Mouse (Mus musculus) layer of hippocampus, adult 2 months (tissue): ENCODE data around the gene Vkorc1l1. TPM values are rescaled to one million over a fixed set of nuclear protein-coding genes. Genes with fewer than 3 reads are reported as not detected.

Source experiments
- DNase-seq, 2 experiments: peaks; one replicate each; pipeline ENCODE4 v3.0.0; 2022; ENCODE audit warnings: low spot score in 2 of 2
- H3K27ac ChIP-seq: fragments of 200-600 bp; 2 replicates; pipeline ENCODE4 v1.8.1; 2022
- H3K4me3 ChIP-seq: fragments of 200-600 bp; 2 replicates; pipeline ENCODE4 v1.8.1; 2022; ENCODE audit warnings: mild to moderate bottlenecking
- CTCF ChIP-seq: fragments of 200-600 bp; conservative IDR thresholded peaks from 2 replicates; pipeline ENCODE4 v1.8.1; 2022; ENCODE audit warnings: antibody characterized with exemption, mild to moderate bottlenecking, moderate library complexity
- total RNA-seq, 2 experiments: library from RNA; stranded (reverse); gene quantifications; 2 replicates each; pipeline ENCODE4 v1.2.3; 2021

Vkorc1l1 gene
- total RNA-seq, 2 experiments from 2014 or later, result 42.2 to 44.0 TPM

DNA sequence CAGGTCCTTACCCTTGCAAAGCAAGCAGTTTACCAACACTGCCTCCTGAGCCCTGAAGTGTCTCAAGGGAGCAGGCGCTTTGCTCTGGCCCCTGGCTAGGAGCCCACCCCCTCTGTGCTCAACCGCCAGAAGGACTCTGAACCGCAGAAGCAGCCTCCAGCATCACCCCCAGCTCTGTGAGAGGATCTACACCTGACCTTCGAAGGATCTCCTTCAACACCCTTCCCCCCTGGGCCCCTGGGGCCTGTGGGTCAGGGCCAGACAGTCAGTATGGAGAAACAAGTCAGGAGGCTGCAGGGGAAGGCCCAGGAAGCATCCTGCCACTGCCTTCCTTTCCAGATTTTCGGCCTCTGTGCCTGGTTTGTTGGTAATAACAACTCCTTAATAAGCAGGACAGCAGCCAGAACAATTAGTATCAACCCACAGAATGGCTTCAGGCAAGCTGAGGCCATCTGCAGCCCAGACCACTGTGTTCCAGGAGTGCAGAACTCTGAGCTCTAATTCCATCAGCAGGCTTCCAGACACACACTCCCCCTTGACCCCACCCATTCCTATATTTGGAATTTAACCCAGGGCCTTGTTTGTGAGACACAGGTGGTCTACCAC lies 79.7 kb downstream of the Vkorc1l1 start:
- no peak for TF ChIP-seq CTCF
- no peak overlapping the region for H3K4me3 ChIP-seq
- peak overlapping the region; percentile 46; the same call in 1 of the 2 replicates for H3K27ac ChIP-seq
- no peak for DNase-seq

DNA sequence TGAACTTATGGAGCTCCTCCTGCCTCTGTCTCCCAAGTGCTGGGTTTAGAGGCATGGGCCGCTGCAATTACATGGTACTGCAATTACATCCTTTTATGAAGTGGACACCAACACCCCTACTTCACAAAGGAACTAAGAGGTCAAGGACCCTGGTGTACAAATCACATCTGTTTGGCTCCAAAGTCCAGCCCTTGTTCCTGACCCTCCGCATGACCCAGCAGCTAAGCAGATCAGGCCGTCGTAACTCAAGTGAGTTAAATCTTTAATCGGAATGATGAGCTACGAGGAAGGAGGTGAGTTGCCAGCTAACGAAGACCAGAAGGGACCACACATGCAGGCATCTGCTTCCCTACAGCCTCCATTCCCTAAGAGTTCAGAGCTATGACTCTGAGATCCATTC lies 80.6 kb downstream of the Vkorc1l1 start:
- Histone ChIP-seq H3K4me3 (no peak overlapping the region), H3K27ac (no peak overlapping the region)
- DNase-seq, result no peak
- no peak for TF ChIP-seq CTCF

DNA sequence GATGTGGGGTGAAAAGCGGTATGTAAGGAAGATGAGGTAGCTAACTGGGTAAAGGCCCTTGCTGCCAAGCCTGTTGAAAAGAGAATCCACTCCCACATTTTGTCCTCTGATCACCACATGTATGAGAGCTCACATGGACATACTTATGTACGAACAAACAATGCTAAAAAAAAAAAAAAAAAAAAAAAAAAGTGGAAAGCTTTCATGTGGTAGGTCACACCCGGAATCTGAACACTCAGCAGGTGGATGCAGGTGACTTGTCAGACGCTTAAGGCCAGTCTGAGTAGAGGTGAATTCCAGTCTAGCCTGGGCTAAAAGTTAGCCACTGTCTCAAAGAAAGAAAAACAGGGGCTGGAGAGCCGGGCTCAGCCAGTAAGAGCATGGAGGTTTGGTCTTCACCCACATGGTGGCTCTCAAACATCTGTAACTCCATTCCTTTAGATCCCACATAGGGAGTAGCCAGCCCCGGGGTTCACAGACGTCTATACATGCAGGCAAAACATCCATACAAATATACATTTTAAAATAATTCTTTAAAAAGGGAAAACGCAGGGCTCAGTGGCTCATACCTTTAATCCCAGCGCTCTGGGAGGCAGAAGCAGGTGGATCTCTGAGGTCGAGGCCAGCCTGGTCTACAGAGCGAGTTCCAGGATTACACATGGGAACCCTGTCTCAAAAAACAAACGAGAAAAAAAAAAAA lies 81.4 kb downstream of the Vkorc1l1 start:
- peak overlapping the region; percentile 59 for H3K4me3 ChIP-seq
- no peak overlapping the region for H3K27ac ChIP-seq
- no peak for TF ChIP-seq CTCF
- DNase-seq, result no peak

DNA sequence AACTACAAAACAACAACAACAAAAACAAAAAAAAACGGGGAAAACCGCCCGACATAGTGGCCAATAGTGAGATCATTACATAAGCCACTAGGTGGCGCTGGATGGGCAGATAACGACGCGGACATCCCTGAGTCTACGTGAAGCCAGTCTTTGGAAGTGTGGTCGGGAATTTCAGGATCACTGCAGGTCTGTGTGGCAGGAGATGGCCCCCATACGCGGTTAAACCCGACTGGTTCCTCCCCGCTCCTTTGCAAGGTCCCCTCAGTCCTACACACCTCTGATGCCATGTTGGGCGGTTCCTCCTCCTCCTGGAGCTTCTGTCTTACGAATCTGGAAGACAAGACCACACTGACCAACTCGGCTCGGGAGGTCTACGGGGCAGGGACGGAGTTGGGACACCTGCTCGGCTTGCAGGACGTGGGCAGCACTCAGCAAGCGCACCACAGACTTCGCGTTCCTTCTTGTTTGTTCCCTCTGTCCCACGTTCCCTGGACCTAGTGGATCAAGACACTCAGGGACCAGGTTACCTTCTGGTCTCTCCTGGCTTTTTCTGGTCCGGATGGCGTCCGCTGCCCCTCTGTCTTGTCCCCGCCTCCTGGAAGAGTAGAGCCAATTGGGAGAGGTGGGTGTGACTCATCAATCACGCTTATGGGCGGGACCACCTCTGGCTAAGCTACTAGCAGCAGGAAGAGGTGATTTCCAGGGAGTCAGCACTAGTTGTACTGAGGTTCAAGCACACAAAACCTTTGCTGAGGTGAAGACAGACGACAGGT lies 82.2 kb downstream of the Vkorc1l1 start:
- Histone ChIP-seq H3K27ac (peak overlapping the region; percentile 72), H3K4me3 (peak overlapping the region; percentile 59)
- DNase-seq, result peak; percentile 67 to 74
- peak; percentile 89 for TF ChIP-seq CTCF

DNA sequence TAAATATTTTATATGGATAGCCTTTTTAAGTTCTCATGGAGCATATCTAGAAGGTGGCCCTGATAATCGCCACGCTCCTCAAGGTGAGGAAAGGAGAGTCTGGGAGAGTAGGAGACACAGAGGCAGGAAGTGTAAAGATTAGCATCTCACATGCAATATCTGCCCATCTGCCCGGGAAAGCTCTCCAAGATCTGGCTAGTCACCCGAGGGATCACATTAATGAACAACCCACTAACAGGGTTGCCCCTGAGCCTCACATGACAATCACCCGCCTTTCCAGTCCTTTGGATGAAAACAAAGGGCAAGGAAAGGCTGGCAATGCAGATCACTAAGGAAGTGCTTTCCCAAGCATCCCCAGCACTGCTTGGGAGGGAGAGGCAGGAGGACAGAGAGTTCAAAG lies 85.4 kb downstream of the Vkorc1l1 start:
- H3K27ac ChIP-seq, result no peak overlapping the region
- DNase-seq, result no peak
- no peak for TF ChIP-seq CTCF
- no peak overlapping the region for H3K4me3 ChIP-seq

DNA sequence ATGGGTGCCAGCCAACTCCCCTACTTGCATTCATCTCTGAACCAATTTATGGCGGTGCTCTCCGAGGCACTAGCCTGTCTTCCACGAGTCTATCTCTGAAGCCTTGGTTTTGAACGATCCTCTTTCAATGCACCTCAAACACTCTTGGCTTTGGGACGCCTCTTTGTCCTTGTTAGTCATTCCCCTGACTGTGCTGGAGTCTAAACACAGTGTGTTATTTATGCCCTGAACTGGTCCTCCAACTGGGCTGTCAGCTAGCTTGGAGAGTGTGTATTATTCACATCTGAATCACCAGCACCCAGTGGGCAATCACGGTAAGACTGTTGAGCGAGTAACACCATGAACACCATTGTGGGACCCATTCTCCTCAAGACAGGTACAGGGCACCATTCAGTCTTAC lies 85.9 kb downstream of the Vkorc1l1 start:
- Histone ChIP-seq H3K27ac (no peak overlapping the region), H3K4me3 (no peak overlapping the region)
- TF ChIP-seq CTCF, result 0 out of 2 replicates have a peak, but pooled peaks have one; percentile 5
- no peak for DNase-seq

DNA sequence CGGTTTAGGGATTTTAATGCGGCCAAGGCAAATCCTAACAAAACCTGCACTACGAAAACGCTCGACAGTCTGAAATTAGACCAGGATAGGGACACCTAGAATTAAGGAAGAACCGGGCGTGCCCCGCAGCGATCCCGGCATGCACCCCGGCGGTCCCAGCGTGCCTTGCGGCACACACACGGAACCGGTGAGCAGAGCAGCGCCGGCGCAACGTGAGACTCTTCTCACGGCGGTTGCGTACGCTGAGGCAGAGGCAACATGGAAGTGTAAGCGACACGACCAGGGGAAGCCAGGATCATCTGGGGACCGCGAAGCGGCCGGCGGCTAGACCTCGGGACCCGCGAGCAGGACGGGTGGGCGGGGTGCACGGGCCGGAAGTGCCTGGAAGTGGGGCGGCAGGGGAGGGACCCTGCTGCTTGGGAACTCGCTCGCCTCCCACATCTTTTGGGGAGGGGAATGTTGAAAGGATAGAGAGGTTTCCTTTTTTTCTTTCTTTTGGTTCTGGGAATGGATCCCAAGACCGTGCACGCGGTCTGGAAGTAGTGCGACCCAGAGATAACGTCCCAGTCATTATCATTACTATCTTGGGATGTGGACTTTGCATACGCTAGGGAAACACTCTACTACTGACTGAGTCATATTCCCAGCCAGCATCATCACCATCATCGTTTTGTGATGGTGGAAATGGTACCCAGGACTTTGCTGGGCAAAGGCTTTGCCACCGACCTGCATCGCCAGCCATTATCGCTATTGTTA lies 87.5 kb downstream of the Vkorc1l1 start, which contains the start of the genes Asl and Crcp:
Asl (minus strand) TSS at position 106 of the 756 bp plus-strand sequence.
Crcp (plus strand) TSS at position 149 of the 756 bp plus-strand sequence.
- TF ChIP-seq CTCF, result no peak
- peak within 1 kb of the TSS; percentile 90 for H3K27ac ChIP-seq
- H3K4me3 ChIP-seq, result peak within 1 kb of the TSS; percentile 86
- peak; percentile 89 to 91 for DNase-seq

DNA sequence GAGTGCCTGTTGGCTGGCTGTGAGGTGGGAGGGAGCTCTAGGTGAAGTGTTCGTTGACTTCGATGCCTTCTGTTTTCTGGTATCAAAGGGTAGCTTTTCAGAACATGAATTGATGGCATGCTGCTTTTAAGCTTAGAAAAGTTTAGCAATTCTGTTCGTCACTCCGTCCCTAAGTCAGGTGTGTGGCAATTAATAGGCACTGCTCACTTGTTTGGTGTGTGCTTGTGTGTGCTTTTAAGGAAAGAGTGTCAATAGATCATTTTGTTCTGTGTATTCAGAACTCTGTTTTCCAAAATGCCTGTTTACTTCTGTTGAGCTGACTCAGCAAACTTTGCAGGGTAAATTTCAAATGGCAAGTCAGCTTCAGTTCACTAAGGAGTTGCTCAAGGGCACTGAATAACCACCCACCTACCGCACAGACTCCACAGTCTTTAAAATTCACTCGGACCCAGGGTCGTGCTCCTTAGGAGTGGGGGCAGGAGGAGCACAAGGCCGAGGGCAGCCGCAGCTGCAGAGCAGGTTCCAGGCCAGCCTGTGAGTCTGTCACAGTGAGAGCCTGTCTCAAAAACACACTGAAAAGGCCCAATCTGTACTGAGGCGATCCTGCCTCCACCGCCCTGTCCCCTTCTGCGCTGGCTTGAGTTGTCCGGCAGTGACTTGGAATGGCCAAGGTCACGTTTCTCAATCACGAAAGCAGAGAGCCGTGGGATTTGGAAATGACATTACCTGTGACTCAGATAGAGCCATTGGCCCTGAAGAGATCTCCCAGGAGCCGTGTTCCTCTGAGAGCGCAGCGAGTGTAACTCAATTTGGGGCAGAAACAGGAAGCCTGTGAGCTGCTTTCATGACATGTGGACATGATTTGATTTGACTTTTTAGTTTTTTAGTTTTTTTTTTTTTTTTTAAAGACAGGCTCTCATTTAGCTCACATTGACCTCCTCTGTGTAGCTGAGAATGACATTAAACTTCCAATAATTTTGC lies 89.9 kb downstream of the Vkorc1l1 start:
- no peak for TF ChIP-seq CTCF

DNA sequence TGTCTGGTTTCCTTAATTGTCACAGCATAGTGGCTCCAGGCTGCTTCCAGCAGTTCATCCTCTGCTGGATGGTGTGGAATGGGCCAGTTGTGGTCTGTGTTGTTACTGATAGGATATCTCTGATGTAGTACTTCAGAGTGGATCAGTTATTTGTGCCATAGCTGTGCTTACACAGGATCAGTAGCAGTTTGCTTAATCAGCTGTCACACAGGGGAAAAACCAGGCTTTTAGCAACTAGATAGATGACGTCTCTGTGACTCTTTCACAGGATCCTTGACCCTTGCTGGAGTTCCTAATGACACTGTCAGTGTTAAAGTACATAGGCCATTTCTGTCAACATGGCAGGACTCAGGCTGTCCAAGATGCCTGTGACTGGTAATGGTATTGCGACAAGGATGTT lies 92.1 kb downstream of the Vkorc1l1 start:
- no peak for TF ChIP-seq CTCF
- no peak for DNase-seq
- no peak overlapping the region for H3K27ac ChIP-seq
- H3K4me3 ChIP-seq, result no peak overlapping the region

More for the DNA sequence above, 89.9 kb downstream of the Vkorc1l1 start:
- no peak for DNase-seq
- no peak overlapping the region for H3K4me3 ChIP-seq
- no peak overlapping the region for H3K27ac ChIP-seq

Other genes starting within 250 kb of the Vkorc1l1 start
- not detected for gene Sept14, start 233.5 kb upstream of the Vkorc1l1 start, total RNA-seq
- gene Mrps17, start 226.5 kb upstream of the Vkorc1l1 start, total RNA-seq, result 10 to 100 TPM; 73.6 to 77.7 TPM
- gene Nipsnap2, start 216.9 kb upstream of the Vkorc1l1 start, total RNA-seq, result 10 to 100 TPM; 81.2 to 81.8 TPM
- gene Psph, start 154.5 kb upstream of the Vkorc1l1 start, total RNA-seq, result 10 to 100 TPM; 27.7 to 28.5 TPM
- 10 to 100 TPM; 15.2 to 22.3 TPM for gene Sumf2, start 95.0 kb upstream of the Vkorc1l1 start, total RNA-seq
- gene Chchd2, start 54.5 kb upstream of the Vkorc1l1 start, total RNA-seq, result 100 to 1,000 TPM; 431 to 461 TPM
- gene Zbed5, start 46.2 kb upstream of the Vkorc1l1 start, total RNA-seq, result 1 to 10 TPM; 5.1 to 6.2 TPM
- 10 to 100 TPM; 21.6 to 24.3 TPM for gene Phkg1, start 43.4 kb upstream of the Vkorc1l1 start, total RNA-seq
- 1 to 10 TPM; 1.4 to 2.8 TPM for gene Nupr1l, start 33.4 kb upstream of the Vkorc1l1 start, total RNA-seq
- gene Gusb, start 61.1 kb downstream of the Vkorc1l1 start, total RNA-seq, result 10 to 100 TPM; 10.9 to 11.4 TPM
- 10 to 100 TPM; 18.2 to 27.3 TPM for gene Asl, start 87.3 kb downstream of the Vkorc1l1 start, total RNA-seq
- 10 to 100 TPM; 35.6 to 35.7 TPM for gene Crcp, start 87.3 kb downstream of the Vkorc1l1 start, total RNA-seq
- gene Tpst1, start 131.4 kb downstream of the Vkorc1l1 start, total RNA-seq, result 10 to 100 TPM; 48.7 to 49.1 TPM
- gene Kctd7, start 202.9 kb downstream of the Vkorc1l1 start, total RNA-seq, result 10 to 100 TPM; 10.3 to 12.8 TPM
- gene Rabgef1, start 229.8 kb downstream of the Vkorc1l1 start, total RNA-seq, result 10 to 100 TPM; 48.8 to 51.1 TPM